ENCODE assay signal across 24 mouse cellular contexts in genomic region chr2:167039386-167039785, GRCm38 (mm10). TPM values are rescaled to one million over a fixed set of nuclear protein-coding genes. Genes with fewer than 3 reads are reported as not detected.
DNase-seq lines count a peak whose midpoint lies in the region; ATAC-seq and TF ChIP-seq lines count a peak whose summit lies in the region.
"Had no signal": no experiment of that assay in that cellular context is flagged by ENCODE, and none has a peak within 500 bp of the region (broad histone marks: within the 10 kb centered on the region; RNA-seq: fewer than 3 reads in every experiment).

No protein-coding gene starts in this region.

- peak; percentile 77 for DNase-seq in adrenal gland, adult 2 months
- DNase-seq in adrenal gland, adult 8-10 months: no peak
- no peak for DNase-seq in hindbrain, postnatal 0 days (ENCODE audit: low spot score)
- no peak for DNase-seq in hindbrain, embryonic 10.5 days (ENCODE audit: low spot score)
- no peak for DNase-seq in adipocyte (ENCODE audit: low spot score)
- DNase-seq in right cerebral cortex, postnatal 10 days (ENCODE audit: low spot score in 2 of 2): no peak
- DNase-seq: kidney, adult 9 months; kidney, postnatal 36 days; right cerebral cortex, postnatal 4 days; thymus, postnatal 14 days had no signal

- no peaks in the 10 kb centered on the region for H3K9me3 ChIP-seq in hindbrain, postnatal 0 days (ENCODE audit: low read length)
- H3K9me3 ChIP-seq in hindbrain, embryonic 10.5 days: no peaks in the 10 kb centered on the region
- no peaks in the 10 kb centered on the region for H3K9me3 ChIP-seq in liver, embryonic 15.5 days (replicated peaks)
- H3K9me3 ChIP-seq: embryonic facial prominence, embryonic 10.5 days; forebrain, embryonic 13.5 days; heart, embryonic 15.5 days; hindbrain, embryonic 12.5 days; limb, embryonic 12.5 days; lung, embryonic 15.5 days; midbrain, embryonic 13.5 days; neural tube, embryonic 12.5 days had no signal

- H3K9ac ChIP-seq in hindbrain, postnatal 0 days (replicated peaks; ENCODE audit: low read length): no peak overlapping the region
- peak overlapping the region; percentile 16; the same call in 1 of the 2 replicates for H3K9ac ChIP-seq in liver, embryonic 15.5 days
- H3K9ac ChIP-seq: forebrain, embryonic 13.5 days; heart, embryonic 15.5 days; hindbrain, embryonic 12.5 days; limb, embryonic 12.5 days; lung, embryonic 15.5 days; midbrain, embryonic 13.5 days; neural tube, embryonic 12.5 days had no signal

- TF ChIP-seq CTCF in hindbrain, postnatal 0 days (IDR thresholded peaks at IDR 0.05; ENCODE audit: low read depth): no peak

- whole genome bisulfite sequencing in hindbrain, postnatal 0 days: 82% methylated on average over 8 of the region's 8 CpGs
- WGBS in hindbrain, embryonic 10.5 days: 92% methylated on average over 8 of the region's 8 CpGs
- WGBS in liver, embryonic 15.5 days (ENCODE audit: insufficient replicate concordance): 36% methylated on average over 8 of the region's 8 CpGs

- no peaks in the 10 kb centered on the region for H3K4me1 ChIP-seq in hindbrain, postnatal 0 days (ENCODE audit: insufficient read depth, low read length)
- no peaks in the 10 kb centered on the region; the same call in 1 of the 2 replicates for H3K4me1 ChIP-seq in hindbrain, embryonic 10.5 days (replicated peaks)
- H3K4me1 ChIP-seq in liver, embryonic 15.5 days (replicated peaks): peaks cover 69% of the 10 kb centered on the region
- H3K4me1 ChIP-seq: embryonic facial prominence, embryonic 10.5 days; forebrain, embryonic 13.5 days; hindbrain, embryonic 12.5 days; limb, embryonic 12.5 days; lung, embryonic 15.5 days; midbrain, embryonic 13.5 days; neural tube, embryonic 12.5 days had no signal

- H3K4me3 ChIP-seq in hindbrain, postnatal 0 days (ENCODE audit: low read length): no peak overlapping the region
- H3K4me3 ChIP-seq in hindbrain, embryonic 10.5 days: no peak overlapping the region
- H3K4me3 ChIP-seq in liver, embryonic 15.5 days (replicated peaks): 0 out of 2 replicates have a peak overlapping the region, but pooled peaks have one; percentile 2
- H3K4me3 ChIP-seq: embryonic facial prominence, embryonic 10.5 days; forebrain, embryonic 13.5 days; heart, embryonic 15.5 days; hindbrain, embryonic 12.5 days; left cerebral cortex, adult 2 months; limb, embryonic 12.5 days; lung, embryonic 15.5 days; midbrain, embryonic 13.5 days; neural tube, embryonic 12.5 days had no signal

- no peak overlapping the region for H3K27ac ChIP-seq in hindbrain, postnatal 0 days
- H3K27ac ChIP-seq in hindbrain, embryonic 10.5 days: no peak overlapping the region
- peak overlapping the region; percentile 97 for H3K27ac ChIP-seq in liver, embryonic 15.5 days (replicated peaks)
- H3K27ac ChIP-seq: embryonic facial prominence, embryonic 10.5 days; forebrain, embryonic 13.5 days; heart, embryonic 15.5 days; hindbrain, embryonic 12.5 days; left cerebral cortex, adult 2 months; limb, embryonic 12.5 days; lung, embryonic 15.5 days; macrophage; midbrain, embryonic 13.5 days; neural tube, embryonic 12.5 days had no signal

- ATAC-seq in hindbrain, postnatal 0 days: 0 out of 2 replicates have a peak, but pooled peaks have one; percentile 13
- peak; percentile 65 for ATAC-seq in erythroblast, adult 5-6 weeks (replicated peaks; ENCODE audit: low FRiP score, poor library complexity, severe bottlenecking)
- peak; percentile 56 for ATAC-seq in liver, embryonic 15.5 days (ENCODE audit: insufficient read depth)
- ATAC-seq: CD4-positive, CD25-positive, alpha-beta regulatory T cell, adult 4 months; forebrain, embryonic 13.5 days; inflammation-experienced regulatory T-cells, adult 6 months; midbrain, embryonic 13.5 days had no signal

- no peaks in the 10 kb centered on the region for H3K27me3 ChIP-seq in hindbrain, postnatal 0 days (ENCODE audit: insufficient read depth, low read length)
- H3K27me3 ChIP-seq in hindbrain, embryonic 10.5 days (ENCODE audit: insufficient read depth, poor library complexity, severe bottlenecking): no peaks in the 10 kb centered on the region
- no peaks in the 10 kb centered on the region for H3K27me3 ChIP-seq in liver, embryonic 15.5 days
- H3K27me3 ChIP-seq: forebrain, embryonic 13.5 days; heart, embryonic 15.5 days; hindbrain, embryonic 12.5 days; limb, embryonic 12.5 days; lung, embryonic 15.5 days; midbrain, embryonic 13.5 days; neural tube, embryonic 12.5 days had no signal

- H3K4me2 ChIP-seq in hindbrain, postnatal 0 days (ENCODE audit: low read depth, low read length): no peak overlapping the region
- H3K4me2 ChIP-seq in liver, embryonic 15.5 days: peak overlapping the region; percentile 23
- H3K4me2 ChIP-seq: forebrain, embryonic 13.5 days; heart, embryonic 15.5 days; hindbrain, embryonic 12.5 days; limb, embryonic 12.5 days; lung, embryonic 15.5 days; midbrain, embryonic 13.5 days; neural tube, embryonic 12.5 days had no signal

- H3K36me3 ChIP-seq in hindbrain, postnatal 0 days (ENCODE audit: insufficient read depth, low read length): peaks cover 98% of the 10 kb centered on the region
- peaks cover 100% of the 10 kb centered on the region for H3K36me3 ChIP-seq in hindbrain, embryonic 10.5 days
- peaks cover 98% of the 10 kb centered on the region for H3K36me3 ChIP-seq in liver, embryonic 15.5 days (replicated peaks)

RNA-seq across cellular contexts. Expression of gene Znfx1, which starts 23.4 kb away (rescaled TPM):
- 10 to 100 TPM; 50.2 to 53.6 TPM for total RNA-seq in adrenal gland, adult 2 months (2021)
- polyA plus RNA-seq in adrenal gland, adult 2 months (2012; rRNA removed): 29.5 and 31.9 TPM in 2 replicates
- total RNA-seq in adrenal gland, adult 8-10 months (2022): 10 to 100 TPM; 49.6 to 76.3 (median 64.9) TPM
- total RNA-seq in hindbrain, postnatal 0 days (2014; rRNA removed): 31.6 and 34.9 TPM in 2 replicates
- 4.9 and 5.8 TPM in 2 replicates for polyA plus RNA-seq in hindbrain, postnatal 0 days (2015; fragmentation: Nextera tagmentation; extraction: Ambion mirVana)
- polyA plus RNA-seq in hindbrain, embryonic 10.5 days (2016; fragmentation: Nextera tagmentation; extraction: Ambion mirVana): 6.5 and 7.5 TPM in 2 replicates
- 28.6 and 31.9 TPM in 2 replicates for total RNA-seq in erythroblast, adult 5-6 weeks (2015; ENCODE audit: low replicate concordance)
- total RNA-seq in erythroblast, adult 5-6 weeks (2017; ENCODE audit: low replicate concordance): 40.6 and 42.5 TPM in 2 replicates
- polyA plus RNA-seq in liver, embryonic 15.5 days (2015; fragmentation: Nextera tagmentation; extraction: Ambion mirVana): 9.8 and 11.2 TPM in 2 replicates

RNA-seq across cellular contexts. Expression of gene Ddx27, which starts 24.4 kb away (rescaled TPM):
- total RNA-seq in adrenal gland, adult 2 months (2021): 10 to 100 TPM; 29.2 to 41.5 TPM
- polyA plus RNA-seq in adrenal gland, adult 2 months (2012; rRNA removed): 28.3 and 31.1 TPM in 2 replicates
- 10 to 100 TPM; 29.3 to 40.7 (median 34.2) TPM for total RNA-seq in adrenal gland, adult 8-10 months (2022)
- total RNA-seq in hindbrain, postnatal 0 days (2014; rRNA removed): 27.5 and 29.4 TPM in 2 replicates
- 36.7 and 38.3 TPM in 2 replicates for polyA plus RNA-seq in hindbrain, postnatal 0 days (2015; fragmentation: Nextera tagmentation; extraction: Ambion mirVana)
- polyA plus RNA-seq in hindbrain, embryonic 10.5 days (2016; fragmentation: Nextera tagmentation; extraction: Ambion mirVana): 49.1 and 68.1 TPM in 2 replicates
- total RNA-seq in erythroblast, adult 5-6 weeks (2015; ENCODE audit: low replicate concordance): 14.2 and 21.5 TPM in 2 replicates
- total RNA-seq in erythroblast, adult 5-6 weeks (2017; ENCODE audit: low replicate concordance): 21.6 and 32.3 TPM in 2 replicates
- polyA plus RNA-seq in liver, embryonic 15.5 days (2015; fragmentation: Nextera tagmentation; extraction: Ambion mirVana): 35.7 and 37.6 TPM in 2 replicates

RNA-seq across cellular contexts. Expression of gene Stau1, which starts 43.3 kb away (rescaled TPM):
- 10 to 100 TPM; 61.5 to 91.7 TPM for total RNA-seq in adrenal gland, adult 2 months (2021)
- polyA plus RNA-seq in adrenal gland, adult 2 months (2012; rRNA removed): 38.8 and 52.7 TPM in 2 replicates
- total RNA-seq in adrenal gland, adult 8-10 months (2022): 10 to 100 TPM; 66.1 to 83.6 (median 74.3) TPM
- 28.8 and 37.9 TPM in 2 replicates for total RNA-seq in hindbrain, postnatal 0 days (2014; rRNA removed)
- 81.3 and 86.0 TPM in 2 replicates for polyA plus RNA-seq in hindbrain, postnatal 0 days (2015; fragmentation: Nextera tagmentation; extraction: Ambion mirVana)
- polyA plus RNA-seq in hindbrain, embryonic 10.5 days (2016; fragmentation: Nextera tagmentation; extraction: Ambion mirVana): 89.6 and 91.9 TPM in 2 replicates
- 13.6 and 24.0 TPM in 2 replicates for total RNA-seq in erythroblast, adult 5-6 weeks (2015; ENCODE audit: low replicate concordance)
- 29.5 and 46.3 TPM in 2 replicates for total RNA-seq in erythroblast, adult 5-6 weeks (2017; ENCODE audit: low replicate concordance)
- polyA plus RNA-seq in liver, embryonic 15.5 days (2015; fragmentation: Nextera tagmentation; extraction: Ambion mirVana): 24.2 and 26.2 TPM in 2 replicates

Comparison
In these comparisons a context has a peak if more than half of its experiments do, and no peak if none do; other contexts are left out.
1. ATAC-seq: peak in every context shown above with its lines; median percentile 65 in erythroblast, adult 5-6 weeks; 56 in liver, embryonic 15.5 days; 13 in hindbrain, postnatal 0 days.